Mouse (Mus musculus) erythroblast, embryonic 14.5 days (primary cell): ENCODE results near the gene Igf2r.

ENCODE experiments used
- GATA1 ChIP-seq: IDR thresholded peaks from 2 replicates; pipeline ENCODE4 v1.6.1; 2012; ENCODE audit warnings: low read length, inconsistent platforms, mixed read lengths
- TAL1 ChIP-seq: IDR thresholded peaks from 3 replicates; pipeline ENCODE4 v1.6.1; 2012; ENCODE audit warnings: low read length, inconsistent platforms, mixed read lengths

DNA sequence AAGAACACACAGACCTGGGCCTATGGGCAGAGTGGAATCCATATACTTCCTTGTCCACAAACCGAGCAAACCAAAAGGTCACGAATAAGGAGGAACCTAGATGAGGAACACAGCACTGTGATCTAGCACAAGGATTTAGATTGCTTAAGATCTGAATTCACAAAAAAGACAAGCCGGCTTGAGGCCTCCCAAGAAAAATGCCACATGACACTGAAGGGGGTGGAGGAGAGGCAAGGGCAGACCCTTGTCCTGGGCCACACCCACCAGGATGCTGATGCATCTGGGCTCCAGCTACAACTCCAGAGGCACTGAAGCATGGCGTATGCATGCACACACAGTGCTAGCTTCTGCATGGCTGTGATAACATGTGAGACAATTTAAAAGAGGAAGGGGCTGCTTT lies 14.3 kb downstream of the Igf2r start:
- no peak for TF ChIP-seq TAL1
- no peak for TF ChIP-seq GATA1
